In genomic region chr16:91480517-91480916, GRCm38 (mm10) we compare ENCODE assay signal across 20 mouse cellular contexts. TPM values are rescaled to one million over a fixed set of nuclear protein-coding genes. Genes with fewer than 3 reads are reported as not detected.
DNase-seq lines count a peak whose midpoint lies in the region; ATAC-seq lines count a peak whose summit lies in the region.
"Had no signal": no experiment of that assay in that cellular context is flagged by ENCODE, and none has a peak within 500 bp of the region (broad histone marks: within the 10 kb centered on the region; RNA-seq: fewer than 3 reads in every experiment).

No protein-coding gene starts in this region.

- no peaks in the 10 kb centered on the region for H3K4me1 ChIP-seq in heart, embryonic 11.5 days (ENCODE audit: control insufficient read depth, insufficient read depth, low read length)
- H3K4me1 ChIP-seq: limb, embryonic 15.5 days had no signal

- H3K4me2 ChIP-seq in heart, embryonic 11.5 days, result no peak overlapping the region
- H3K4me2 ChIP-seq: heart, embryonic 12.5 days; hindbrain, embryonic 14.5 days; limb, embryonic 15.5 days had no signal

- no peaks in the 10 kb centered on the region for H3K9me3 ChIP-seq in heart, embryonic 11.5 days (replicated peaks; ENCODE audit: control insufficient read depth, low read length)
- H3K9me3 ChIP-seq: heart, embryonic 12.5 days; limb, embryonic 15.5 days had no signal

- H3K9ac ChIP-seq in heart, embryonic 11.5 days (ENCODE audit: low read depth, low read length), result no peak overlapping the region
- H3K9ac ChIP-seq: heart, embryonic 12.5 days; hindbrain, embryonic 14.5 days; limb, embryonic 15.5 days had no signal

- no peak for ATAC-seq in heart, embryonic 11.5 days (replicated peaks; ENCODE audit: insufficient number of reproducible peaks, low FRiP score, low TSS enrichment)
- ATAC-seq: forebrain, embryonic 16.5 days; intestine, embryonic 16.5 days; midbrain, embryonic 16.5 days had no signal

- no peak overlapping the region for H3K4me3 ChIP-seq in heart, embryonic 11.5 days (ENCODE audit: low read depth, low read length)
- H3K4me3 ChIP-seq: heart, embryonic 12.5 days; limb, embryonic 15.5 days had no signal

- DNase-seq in spleen, postnatal 36 days (ENCODE audit: low spot score in 2 of 2), result peak; percentile 51 to 65
- no peak for DNase-seq in spleen, postnatal 14 days (ENCODE audit: low spot score in 2 of 2)
- peak; percentile 24 for DNase-seq in T-cell, adult 2 months (ENCODE audit: low spot score)
- DNase-seq in induced T-regulatory cell, adult 2 months (ENCODE audit: low read depth), result peak; percentile 53
- no peak for DNase-seq in cerebellum, postnatal 10 days
- DNase-seq in layer of hippocampus, postnatal 25 days (ENCODE audit: extremely low spot score in 1 of 2, low spot score in 1 of 2), result no peak
- DNase-seq: adrenal gland, adult 2 months; cerebellum, adult 9-10 months; gastrocnemius, postnatal 36 days; heart, postnatal 14 days; lung, adult 2 months; right cerebral cortex, adult 18-20 months had no signal

- no peak overlapping the region for H3K27ac ChIP-seq in heart, embryonic 11.5 days (ENCODE audit: low read depth, low read length)
- H3K27ac ChIP-seq: hindbrain, embryonic 14.5 days; kidney, postnatal 0 days; limb, embryonic 15.5 days had no signal

- H3K36me3 ChIP-seq in heart, embryonic 11.5 days (ENCODE audit: control insufficient read depth, insufficient read depth, low read length), result no peaks in the 10 kb centered on the region
- H3K36me3 ChIP-seq: heart, embryonic 12.5 days; limb, embryonic 15.5 days had no signal

- no peaks in the 10 kb centered on the region for H3K27me3 ChIP-seq in heart, embryonic 11.5 days (ENCODE audit: control insufficient read depth, insufficient read depth, low read length)
- H3K27me3 ChIP-seq: heart, embryonic 12.5 days; limb, embryonic 15.5 days had no signal

RNA-seq across cellular contexts. Expression of gene Ifnar1, which starts 4.5 kb away (rescaled TPM):
- polyA plus RNA-seq in heart, embryonic 11.5 days (2014; fragmentation: Nextera tagmentation; extraction: Ambion mirVana), result 37.1 and 38.6 TPM in 2 replicates
- 10 to 100 TPM; 48.8 to 55.6 TPM for total RNA-seq in layer of hippocampus, postnatal 25 days (2021)

Comparison
In these comparisons a context has a peak if more than half of its experiments do, and no peak if none do; other contexts are left out.
1. DNase-seq: peak in spleen, postnatal 36 days (2 of 2), T-cell, adult 2 months (single experiment) and induced T-regulatory cell, adult 2 months (single experiment); none in spleen, postnatal 14 days (0 of 2), cerebellum, postnatal 10 days (0 of 2) and layer of hippocampus, postnatal 25 days (0 of 2).